Mouse (Mus musculus): ENCODE results near the gene Mavs.

Mavs gene

DNA sequence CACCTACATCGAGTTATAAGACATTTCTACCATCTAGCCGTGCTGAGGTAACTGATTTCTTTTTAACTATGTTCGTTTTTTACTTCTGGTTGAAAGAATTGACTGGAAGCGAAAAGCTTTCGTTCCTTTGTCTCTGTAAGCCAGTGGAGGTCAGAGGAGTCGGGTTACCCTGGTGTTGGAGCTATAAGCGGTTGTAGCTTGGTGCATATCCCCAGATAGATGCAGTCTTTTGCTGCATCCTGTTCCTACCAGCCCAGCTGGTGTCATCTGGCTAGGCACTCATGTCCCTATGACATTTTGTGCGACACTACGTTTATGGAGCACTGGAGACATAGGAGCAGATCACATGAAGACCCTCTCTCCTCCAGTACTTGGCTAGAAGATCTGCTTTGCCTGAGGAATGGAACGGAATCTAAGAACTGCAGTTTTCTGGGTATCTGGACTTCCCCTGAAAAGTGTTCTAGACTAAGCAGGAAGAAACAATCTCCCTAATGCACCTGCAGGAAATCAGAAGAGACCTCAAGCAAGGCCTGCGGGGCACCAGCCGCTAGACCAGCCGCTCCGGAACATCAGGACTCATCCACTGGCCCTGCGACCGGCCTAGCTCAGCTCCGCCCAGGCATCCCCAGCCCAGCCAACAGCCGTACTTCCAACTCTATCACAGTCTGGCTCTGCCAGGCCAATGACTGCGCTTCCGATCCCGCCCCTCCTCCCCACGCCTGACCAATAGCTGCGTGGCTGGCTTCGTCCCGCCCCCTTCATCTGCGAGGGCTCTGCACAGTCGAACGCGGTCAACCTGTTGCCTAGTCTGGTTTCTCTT, at the start of gene Mavs:
Mavs (plus strand) TSS at position 757 of the 820 bp plus-strand sequence.
- DNase-seq (ENCODE audit: extremely low read depth, low read depth) = peak; percentile 94

DNA sequence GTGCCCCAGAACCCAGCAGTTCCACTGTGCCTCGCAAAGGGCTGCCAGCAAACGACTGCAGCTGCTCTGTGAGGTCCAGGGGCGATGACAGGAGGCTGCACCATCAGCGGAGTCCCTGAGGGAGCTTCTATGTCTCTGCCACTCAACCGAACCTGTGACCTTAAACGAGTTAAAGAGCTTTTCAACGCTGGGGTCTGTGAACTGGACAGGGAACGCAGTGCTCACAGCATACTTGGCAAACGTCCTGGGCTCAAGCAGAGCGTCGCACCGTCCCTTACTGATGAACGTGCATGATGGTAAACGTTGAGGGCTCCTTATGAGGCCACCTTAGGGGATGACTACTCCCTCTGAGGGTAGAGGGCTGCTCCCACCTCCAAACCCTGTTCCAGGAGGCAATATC, 47.5 kb upstream of the Mavs start:
- no peak for DNase-seq (ENCODE audit: extremely low read depth, low read depth)

- DNase-seq (ENCODE audit: extremely low read depth, low read depth) = peak; percentile 79
Measured at GRCm38 (mm10) chr2:131186771-131187601, 46.9 kb upstream of the Mavs start, which contains the start of the genes Cdc25b and Spef1. TSS of gene Cdc25b (plus strand) at chr2:131186949. TSS of gene Spef1 (minus strand) at chr2:131187282.

- DNase-seq (ENCODE audit: extremely low read depth, low read depth) = no peak
Measured at GRCm38 (mm10) chr2:131187602-131187922, 46.3 kb upstream of the Mavs start.

- no peak for DNase-seq (ENCODE audit: extremely low read depth, low read depth)
Measured at GRCm38 (mm10) chr2:131188311-131188710, 45.6 kb upstream of the Mavs start.

DNA sequence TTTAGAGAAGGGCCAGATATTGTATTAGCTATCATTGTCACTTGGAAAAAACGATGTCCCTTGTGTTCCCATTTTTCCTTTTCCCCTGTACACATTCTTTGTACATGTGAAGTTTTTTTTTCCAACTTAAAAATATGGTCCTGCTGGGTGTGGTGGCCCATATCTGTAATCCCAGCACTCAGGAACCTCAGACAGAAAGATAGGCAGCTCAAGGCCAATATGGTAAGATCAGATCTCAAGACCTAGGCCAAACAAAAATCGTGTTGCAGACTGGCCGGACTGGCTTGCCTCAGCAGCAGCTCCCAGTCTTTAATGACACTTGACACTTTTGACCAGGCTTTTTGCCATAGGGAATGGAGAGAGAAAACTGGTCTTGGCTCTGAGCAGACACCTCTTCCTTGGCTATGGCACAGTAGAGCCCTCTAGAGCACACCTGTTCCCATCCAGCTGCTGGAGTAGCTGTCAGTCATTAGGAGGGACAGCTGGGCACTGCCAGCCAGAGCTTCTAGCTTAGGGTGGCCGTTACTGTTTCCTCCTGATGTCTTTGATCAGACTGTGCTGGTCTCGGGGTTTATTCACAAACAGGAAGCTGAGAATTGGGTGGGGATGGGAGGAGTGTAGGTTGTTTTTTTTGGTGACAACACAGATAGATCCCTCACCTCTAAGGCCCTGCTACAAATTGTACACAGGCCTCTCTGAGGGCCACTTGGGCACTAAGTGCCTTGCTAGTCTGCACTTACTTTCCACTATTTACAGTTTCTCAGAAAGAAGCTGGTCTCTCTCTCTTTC, 44.1 kb upstream of the Mavs start:
- DNase-seq (ENCODE audit: extremely low read depth, low read depth) = no peak

DNA sequence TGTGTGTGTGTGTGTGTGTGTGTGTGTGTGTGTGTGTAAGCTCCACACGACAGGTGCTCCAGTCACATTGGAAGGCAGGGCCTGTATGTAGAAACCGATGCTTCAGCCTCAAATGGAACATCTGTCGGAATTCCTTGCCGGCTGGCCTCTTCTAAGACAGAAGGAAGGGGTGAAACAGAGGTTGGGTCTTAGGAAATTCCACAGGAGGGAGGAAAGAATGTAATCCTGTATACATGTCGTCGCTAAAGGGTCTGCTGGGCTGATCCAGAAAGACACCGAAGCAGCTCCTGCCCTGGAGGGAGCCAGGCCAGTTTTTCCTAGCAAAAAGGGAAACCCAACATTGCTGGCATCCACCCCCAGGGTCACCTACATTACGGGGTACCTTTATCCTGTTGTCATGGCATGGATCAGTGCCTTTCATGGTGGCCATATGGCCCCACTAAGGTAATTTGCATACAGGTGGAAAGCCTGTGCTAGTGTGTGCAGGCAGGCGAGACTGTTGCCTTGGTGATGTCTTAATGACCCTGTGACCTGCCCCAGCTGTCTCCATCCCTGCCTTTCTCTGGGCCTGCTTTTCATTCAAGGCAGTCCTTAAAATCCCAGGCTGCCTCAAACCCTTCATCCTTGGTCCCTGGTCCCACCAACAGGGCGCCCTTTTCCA, 43.4 kb upstream of the Mavs start:
- no peak for DNase-seq (ENCODE audit: extremely low read depth, low read depth)

DNA sequence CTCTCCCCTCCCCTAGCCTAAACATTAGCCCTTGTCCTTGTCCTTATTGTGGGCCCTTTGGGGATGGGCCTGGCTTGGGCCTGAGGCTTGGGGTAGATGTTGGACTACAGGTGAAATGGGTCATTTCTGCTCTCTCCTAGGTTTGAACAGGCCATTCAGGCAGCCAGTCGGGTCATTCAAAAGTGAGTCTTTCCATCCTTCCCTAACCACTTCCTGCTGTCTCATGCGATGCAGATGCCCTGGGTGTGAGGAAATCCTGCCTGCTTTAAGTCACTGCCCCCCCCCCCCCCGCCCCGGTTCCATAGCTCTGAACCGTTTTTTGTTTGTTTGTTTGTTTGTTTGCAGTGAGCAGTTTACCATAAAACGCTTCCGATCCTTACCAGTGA, 42.9 kb upstream of the Mavs start:
- DNase-seq (ENCODE audit: extremely low read depth, low read depth) = no peak

DNA sequence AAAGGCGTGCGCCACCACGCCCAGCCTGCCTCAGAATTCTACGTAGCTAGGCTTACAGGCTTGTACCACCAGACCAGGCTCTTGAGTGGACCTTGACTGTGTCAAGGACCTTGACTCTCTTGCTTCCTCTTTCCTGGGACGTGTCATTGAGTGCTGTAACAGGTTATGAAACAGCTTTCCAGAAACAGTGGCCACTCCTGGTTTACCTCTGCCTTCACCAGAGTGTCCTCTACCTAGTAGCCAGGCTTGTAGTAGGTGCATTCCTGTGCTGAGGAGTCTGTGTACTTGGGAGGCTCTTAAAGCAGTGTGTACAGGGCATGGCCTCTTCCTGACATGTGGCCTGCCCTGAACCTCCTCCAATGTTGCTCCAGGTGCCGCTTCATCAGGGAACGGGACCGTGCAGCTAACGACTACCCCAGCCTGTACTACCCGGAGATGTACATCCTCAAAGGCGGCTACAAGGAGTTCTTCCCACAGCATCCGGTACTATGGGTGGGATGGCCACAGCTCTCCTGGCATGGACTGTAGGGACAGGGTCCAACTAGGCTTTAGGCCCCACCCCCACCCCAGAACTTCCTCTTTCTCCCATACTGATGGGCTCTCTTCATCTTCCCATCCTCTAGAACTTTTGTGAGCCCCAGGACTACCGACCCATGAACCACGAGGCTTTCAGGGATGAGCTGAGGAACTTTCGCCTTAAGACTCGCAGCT, 37.1 kb upstream of the Mavs start:
- no peak for DNase-seq (ENCODE audit: extremely low read depth, low read depth)

GRCm38 (mm10) chr2:131200710-131201109, 33.2 kb upstream of the Mavs start:
- no peak for DNase-seq (ENCODE audit: extremely low read depth, low read depth)

DNA sequence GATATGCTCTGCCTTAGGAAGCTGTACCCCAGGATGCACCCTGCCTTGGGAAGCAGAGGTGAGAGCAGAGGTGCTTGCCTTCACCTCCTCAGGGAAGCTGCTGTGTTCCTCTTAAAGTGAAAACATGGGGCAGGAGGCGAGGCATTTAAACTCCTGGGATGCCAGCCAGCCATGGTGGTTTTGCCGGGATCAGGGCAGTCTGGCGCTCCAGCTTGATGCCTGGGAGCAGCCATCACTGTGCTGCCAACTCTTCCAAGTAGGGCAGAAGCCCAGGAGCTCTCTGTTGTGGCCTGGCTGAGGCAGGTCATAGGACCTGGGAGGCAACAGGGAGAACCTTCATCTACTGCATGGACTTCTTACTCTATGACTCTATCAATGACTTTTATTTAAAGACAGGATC, 32.6 kb upstream of the Mavs start:
- no peak for DNase-seq (ENCODE audit: extremely low read depth, low read depth)

DNA sequence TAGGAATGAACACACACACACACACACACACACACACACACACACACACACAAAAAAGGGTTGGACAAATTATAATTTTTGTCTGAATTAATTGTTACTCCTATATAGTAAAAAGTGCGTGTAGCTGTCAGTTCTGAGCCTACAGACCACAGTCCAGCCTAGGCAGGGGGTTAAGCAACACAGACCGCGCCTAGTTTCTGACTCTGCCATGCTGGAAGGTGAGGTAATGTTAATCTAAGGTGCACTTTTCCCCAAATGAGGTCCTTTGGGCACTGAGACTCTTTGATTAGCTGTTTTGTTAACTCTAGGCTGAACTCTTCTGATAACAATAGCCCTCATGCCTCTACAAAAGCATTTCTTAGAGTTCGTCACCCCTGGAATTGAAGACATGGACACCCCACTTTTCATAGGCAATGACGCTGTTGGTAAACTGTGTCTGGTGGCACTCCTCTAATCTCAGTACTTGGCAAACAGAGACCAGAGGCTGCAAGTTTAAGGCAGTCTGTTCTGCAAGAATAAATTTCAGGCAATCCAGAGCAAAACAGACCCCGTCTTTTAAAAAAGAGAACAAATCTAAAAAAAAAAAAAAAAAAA, 29.9 kb upstream of the Mavs start:
- DNase-seq (ENCODE audit: extremely low read depth, low read depth) = no peak

DNA sequence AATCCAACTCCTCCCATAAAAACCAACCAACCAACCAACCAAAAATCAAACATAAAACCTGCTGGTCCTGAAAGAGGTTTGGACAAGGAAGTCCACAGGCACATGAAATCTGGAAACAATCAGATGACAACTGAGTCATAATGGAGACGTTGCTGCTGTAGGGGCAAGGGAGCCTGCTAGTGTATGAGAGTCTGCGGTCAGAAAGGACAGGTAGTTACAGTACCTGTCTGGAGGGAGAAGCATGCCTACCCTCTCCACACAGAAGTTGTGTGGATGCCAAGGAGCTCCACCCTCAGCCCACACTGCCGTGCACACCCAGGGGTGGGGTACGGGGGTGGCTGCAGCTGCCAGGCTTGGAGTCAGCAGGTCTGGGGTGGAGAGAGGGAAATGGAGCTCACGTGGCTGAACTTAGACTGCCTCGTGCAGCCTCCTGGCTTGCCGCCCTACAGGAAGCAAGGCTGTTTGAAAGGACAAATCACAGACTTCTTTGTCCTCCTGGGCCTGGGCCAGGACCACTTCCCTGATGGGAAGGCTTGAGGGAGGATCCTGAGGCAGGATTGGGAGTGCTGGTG, 29.4 kb upstream of the Mavs start:
- DNase-seq (ENCODE audit: extremely low read depth, low read depth) = no peak

- peak; percentile 93 for DNase-seq (ENCODE audit: extremely low read depth, low read depth)
Measured at GRCm38 (mm10) chr2:131205521-131206182, 28.2 kb upstream of the Mavs start.

DNA sequence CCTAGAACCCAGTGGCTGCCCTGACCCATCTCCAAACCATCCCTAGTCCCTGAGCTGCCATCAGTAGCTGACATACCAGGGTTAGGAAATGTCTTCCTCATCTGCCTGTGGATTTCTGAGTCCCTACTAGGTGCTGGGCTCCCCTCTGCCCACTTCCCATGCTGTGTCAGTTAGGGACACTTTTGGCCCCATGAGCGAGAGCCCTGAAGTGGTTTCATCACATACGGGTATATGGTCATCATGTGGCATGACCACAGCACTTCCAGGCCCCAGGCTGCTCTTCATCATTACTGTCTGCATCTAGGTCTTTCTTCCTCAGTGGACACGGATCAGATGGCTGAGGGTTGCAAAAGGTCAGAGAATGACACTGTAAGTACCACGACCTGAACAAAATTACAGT, 27.1 kb upstream of the Mavs start, which contains the start of gene Ap5s1:
Ap5s1 (plus strand) TSS at position 301 of the 400 bp plus-strand sequence.
- no peak for DNase-seq (ENCODE audit: extremely low read depth, low read depth)

- no peak for DNase-seq (ENCODE audit: extremely low read depth, low read depth)
Measured at GRCm38 (mm10) chr2:131208356-131208755, 25.5 kb upstream of the Mavs start.

- DNase-seq (ENCODE audit: extremely low read depth, low read depth) = no peak
Measured at GRCm38 (mm10) chr2:131209125-131209795, 24.6 kb upstream of the Mavs start.

- DNase-seq (ENCODE audit: extremely low read depth, low read depth) = peak; percentile 80
Measured at GRCm38 (mm10) chr2:131209969-131210792, 23.7 kb upstream of the Mavs start.

Measured in MEL-GATA-1-ER (cell line).